Mouse (Mus musculus) heart, adult 9 months (tissue): ENCODE results near the gene Dmac2.

Experiments
- DNase-seq, 2 experiments: peaks; one replicate each; pipeline ENCODE4 v3.0.0; 2022; ENCODE audit warnings: low spot score in 2 of 2

The Dmac2 gene

DNA sequence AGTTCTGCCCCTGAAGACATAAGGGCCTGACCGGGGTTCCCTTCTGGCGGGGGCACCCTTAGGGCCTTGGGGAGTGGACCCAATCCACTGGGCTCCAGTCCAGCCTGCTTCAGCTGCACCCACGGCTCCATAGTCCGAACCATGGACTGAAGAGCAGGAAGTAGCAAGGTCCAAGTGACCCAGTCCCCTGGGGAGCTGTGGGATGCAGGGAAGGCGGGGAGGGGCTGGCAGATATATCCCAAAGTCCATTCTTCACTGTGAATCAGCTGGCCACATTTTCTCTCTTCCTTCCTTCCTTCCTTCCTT lies 3.6 kb upstream of the Dmac2 start, which contains the start of gene Erich4:
Erich4 (minus strand) TSS at position 187 of the 306 bp plus-strand sequence.
- no peak for DNase-seq

DNA sequence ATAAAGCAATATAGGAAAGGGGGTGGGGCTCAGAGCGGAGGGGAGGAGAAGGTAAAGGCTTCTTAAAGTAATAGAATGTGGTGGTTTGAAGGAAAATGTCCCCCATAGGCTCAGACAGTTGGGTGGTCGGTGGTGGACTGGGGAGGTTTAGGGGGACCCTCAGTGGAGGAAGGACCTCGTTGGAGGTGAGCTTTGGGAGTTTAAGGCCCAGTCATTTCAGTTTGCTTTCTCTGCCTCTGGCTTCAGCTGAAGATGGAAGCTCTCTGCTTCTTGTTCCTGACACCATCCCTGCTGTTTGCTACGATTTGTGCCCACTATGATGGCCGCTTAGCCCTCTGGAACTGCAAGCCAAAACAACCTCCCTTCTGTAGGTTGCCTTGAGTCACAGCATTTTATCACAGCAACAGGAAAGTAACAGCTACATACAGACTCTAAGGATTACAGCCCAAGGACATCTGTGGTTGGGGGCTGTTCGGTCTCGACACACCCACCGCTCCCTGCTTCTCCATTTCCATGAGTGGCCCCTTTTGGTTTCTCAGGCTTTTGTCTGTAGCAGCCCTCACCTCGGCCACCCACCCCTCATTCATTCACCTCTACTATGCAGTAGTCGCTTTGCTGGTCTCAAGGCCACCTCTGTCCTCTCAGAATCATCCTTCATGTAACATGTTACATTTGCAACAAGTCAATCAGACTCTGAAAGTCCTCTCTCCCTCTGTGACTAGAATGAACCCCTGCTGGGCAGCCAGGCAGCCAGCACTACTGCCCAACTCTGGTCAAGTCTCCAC lies 1.6 kb upstream of the Dmac2 start:
- DNase-seq, result no peak

- no peak for DNase-seq
Observed at GRCm38 (mm10) chr7:25619722-25619991, 443 bp downstream of the Dmac2 start.

- DNase-seq, result no peak
Observed at GRCm38 (mm10) chr7:25620101-25620500, 887 bp downstream of the Dmac2 start.

GRCm38 (mm10) chr7:25620751-25621150 lies 1.5 kb downstream of the Dmac2 start:
- no peak for DNase-seq

GRCm38 (mm10) chr7:25623857-25624370 lies 4.7 kb downstream of the Dmac2 start:
- no peak for DNase-seq

DNA sequence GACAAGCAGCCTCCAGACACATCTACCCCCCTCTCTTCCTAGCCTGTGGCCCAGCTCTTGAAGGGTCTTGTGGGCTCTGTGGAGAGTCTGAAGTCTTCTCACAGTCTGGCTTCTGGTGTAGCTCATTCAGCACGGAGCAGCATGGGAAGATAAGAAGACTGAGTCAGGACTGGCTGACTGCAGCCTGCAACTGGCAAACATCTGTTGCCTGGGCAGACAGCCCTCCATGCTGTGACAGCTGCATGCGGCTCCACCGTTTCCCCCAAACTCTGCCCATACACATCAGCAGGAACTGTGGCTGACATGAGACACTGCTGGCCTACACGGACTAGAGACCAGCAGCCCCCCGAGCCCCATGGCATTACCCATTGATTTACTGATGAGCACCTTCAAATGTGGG lies 5.6 kb downstream of the Dmac2 start:
- peak; percentile 64 to 66 for DNase-seq

DNA sequence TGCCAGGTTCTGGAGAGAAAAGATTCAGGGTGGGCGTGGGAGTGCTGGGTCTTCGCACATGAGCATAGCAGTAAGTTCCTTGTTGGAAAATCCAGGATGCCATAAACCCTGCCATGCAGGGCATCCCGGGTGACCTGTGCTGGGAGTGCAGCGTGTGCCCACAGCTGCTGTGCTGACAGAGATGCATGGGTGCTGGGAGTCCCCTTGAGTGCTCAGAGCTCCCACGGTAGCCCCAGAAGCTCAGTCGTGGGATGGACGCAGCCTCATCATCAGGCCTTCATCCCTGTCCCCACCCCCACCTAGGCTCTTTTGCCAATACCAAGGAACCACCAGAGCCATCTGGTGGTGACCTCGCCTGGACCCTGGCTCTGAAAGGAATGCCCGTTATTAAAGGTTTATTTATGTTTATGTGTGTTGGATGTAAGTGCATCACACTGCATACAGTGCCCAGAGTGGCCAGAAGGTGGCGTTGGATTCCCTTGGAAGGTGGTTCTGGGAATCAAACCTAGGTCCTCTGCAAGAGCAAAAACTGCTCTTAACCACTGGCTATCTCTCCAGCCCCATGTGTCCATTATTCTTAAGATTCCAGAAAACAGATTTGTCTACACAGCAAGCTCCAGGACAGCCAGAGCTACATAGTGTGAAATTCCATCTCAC lies 6.5 kb downstream of the Dmac2 start:
- DNase-seq, result no peak

DNA sequence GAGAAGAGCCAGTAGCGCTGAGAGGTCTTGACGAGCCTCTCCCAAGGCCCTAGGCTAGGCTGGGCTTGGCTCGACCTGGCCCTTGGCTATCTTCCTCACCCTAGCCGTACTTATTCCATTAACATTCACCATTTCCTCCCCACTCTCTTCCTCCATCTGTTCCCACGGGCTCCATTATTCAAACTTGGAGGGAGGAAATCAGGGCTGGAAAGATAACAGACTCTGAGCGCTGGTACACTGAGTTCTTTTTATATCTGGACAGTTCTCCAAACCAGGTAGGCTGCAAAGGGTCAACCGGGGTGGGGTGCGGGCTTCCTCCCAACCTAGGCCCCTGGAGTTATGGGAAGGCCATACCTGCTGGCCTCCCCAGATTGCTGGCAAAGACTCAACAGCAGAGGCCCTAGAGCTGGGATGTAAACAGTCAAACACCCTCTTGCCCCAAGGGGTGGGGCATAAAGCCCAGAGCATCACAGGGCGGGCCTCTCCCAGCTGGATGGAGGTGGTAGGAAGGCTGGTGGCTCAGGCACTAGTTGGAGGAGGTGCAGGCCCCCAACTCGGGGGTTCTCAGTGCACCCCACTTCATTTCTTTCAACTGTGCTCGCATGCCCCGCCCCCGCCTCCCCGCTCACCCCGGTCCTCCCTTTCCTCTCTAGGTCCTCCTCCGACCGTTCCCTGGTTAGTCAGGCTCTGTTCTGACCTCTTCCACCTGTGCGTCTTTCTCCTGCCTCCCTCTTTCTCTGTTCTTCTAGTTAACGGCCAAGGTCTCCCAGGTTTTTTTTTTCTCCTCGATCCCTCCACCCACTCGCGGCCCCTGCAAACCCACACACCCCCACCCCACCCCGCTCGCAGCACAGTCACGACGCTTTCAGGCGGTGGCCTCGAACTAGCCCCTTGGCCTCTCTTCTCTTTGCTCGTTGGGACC lies 7.6 kb downstream of the Dmac2 start, which contains the start of gene B3gnt8:
B3gnt8 (plus strand) TSS at position 146 of the 922 bp plus-strand sequence.
- peak; percentile 83 to 88 for DNase-seq

GRCm38 (mm10) chr7:25627431-25628322 lies 8.5 kb downstream of the Dmac2 start:
- peak; percentile 74 for DNase-seq

DNA sequence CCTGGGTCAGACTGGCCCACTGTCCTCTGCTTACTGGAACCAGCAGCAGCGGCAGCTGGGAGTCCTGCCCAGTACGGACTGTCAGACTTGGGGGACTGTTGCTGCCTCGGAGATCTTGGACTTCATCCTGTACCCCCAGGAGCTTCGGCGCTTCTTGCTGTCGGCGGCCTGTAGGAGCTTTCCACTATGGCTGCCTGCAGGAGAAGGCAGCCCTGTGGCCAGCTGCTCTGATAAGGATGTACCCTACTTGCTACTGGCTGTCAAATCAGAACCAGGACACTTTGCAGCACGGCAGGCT lies 9.1 kb downstream of the Dmac2 start:
- DNase-seq, result peak in 1 of 2 experiments; percentile 41

GRCm38 (mm10) chr7:25632679-25633078 lies 13.5 kb downstream of the Dmac2 start:
- no peak for DNase-seq

DNA sequence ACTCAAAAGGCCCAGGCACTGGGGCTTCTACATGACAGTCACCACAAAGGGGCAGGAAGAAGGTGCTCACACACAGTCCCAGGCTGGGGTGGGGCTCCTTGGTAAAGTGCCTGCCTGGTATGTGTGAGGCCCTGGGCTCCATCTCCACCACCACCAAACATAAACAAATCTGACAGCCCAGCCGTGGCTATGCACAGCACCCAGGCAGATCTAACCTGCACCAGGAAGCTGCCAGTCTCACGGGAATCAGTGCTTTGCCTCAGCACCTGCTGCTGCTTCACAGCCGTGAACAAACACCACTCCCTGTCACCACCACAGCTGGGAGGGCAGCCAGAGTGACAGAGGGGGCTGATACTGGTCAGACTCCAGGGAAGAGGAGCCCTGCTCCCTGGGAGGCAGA lies 17.2 kb downstream of the Dmac2 start:
- peak in 1 of 2 experiments; percentile 41 for DNase-seq

DNA sequence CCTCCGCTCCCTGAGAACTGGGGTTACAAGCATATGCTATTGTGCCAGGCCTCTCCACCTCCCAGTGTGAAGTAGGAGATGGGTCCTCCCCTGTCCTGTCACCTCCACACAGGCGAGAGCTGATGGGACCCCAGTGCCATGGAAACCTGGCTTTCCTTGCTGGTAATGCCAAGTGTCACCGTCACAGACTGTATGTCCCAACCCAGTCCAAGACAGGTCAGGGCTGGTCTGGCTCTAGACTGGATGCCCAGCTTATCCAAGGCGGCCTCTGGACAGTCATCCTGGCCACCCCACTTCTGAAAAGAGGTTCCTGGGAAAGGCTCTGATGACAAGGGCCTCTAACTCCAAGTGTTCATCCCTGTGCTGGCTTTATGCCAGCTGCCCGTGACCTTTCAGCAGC lies 17.9 kb downstream of the Dmac2 start:
- no peak for DNase-seq

- no peak for DNase-seq
Observed at GRCm38 (mm10) chr7:25639754-25640153, 20.5 kb downstream of the Dmac2 start.

GRCm38 (mm10) chr7:25644136-25644535 lies 24.9 kb downstream of the Dmac2 start:
- DNase-seq, result no peak

DNA sequence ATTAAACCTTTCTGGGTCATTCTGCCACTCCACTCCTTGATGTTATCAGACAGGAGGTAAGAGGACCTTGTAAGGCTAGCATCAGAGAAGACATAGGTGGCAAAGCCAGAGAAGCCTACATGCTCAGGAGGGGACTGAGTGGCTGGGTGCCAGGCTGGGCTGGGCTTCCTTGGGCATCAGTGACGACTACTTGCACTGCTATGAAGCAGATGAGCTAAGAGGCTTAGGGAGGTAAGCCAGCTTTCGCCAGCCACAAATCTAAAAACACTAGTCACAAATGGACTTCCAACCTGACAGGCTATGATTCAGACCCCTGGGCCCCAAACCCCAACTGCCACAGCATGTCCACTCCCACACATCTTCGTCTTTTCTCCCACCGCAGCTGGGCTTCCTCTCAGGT lies 25.4 kb downstream of the Dmac2 start:
- DNase-seq, result no peak

DNA sequence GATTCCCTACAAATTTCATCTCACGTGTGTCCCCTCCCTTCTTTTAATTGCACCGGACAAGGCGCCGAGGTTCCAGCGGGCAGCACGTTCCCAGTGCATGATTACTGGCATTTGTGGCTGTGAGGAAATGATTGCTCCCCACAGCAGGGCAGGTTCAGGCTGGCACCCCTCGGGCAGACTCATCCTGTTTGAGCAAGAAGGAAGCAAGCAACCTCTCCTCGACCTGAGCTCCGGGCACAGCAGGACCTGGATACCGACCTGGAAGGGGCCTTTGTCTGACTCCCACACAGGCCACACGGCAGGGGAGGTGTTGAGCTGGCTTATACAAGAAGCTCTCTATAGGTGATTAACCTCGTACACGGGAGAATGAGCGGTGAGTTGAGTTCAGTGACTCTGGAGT lies 25.9 kb downstream of the Dmac2 start:
- DNase-seq, result no peak

GRCm38 (mm10) chr7:25647574-25648123 lies 28.4 kb downstream of the Dmac2 start:
- no peak for DNase-seq

DNA sequence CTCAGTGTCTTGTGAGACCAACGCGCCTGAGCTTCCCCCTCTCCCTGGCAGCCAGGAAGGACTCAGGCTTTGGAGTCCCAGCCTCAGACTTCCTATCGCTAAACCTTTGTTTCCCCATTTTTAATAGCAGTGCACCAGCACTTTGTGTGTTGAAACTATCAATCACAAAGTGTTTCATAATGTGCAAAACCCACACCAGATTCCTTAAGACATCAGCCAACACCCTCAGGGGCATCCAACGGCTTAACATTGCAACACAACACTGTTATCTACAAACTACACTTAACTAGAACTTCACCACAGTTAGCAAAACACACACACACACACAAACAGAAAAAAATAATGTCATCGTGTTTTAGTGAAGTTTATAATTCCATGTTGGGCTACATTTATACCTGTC lies 30.6 kb downstream of the Dmac2 start:
- no peak for DNase-seq

- DNase-seq, result peak in 1 of 2 experiments; percentile 38
Observed at GRCm38 (mm10) chr7:25651281-25651680, 32.1 kb downstream of the Dmac2 start.
